Mouse (Mus musculus): Measurements from ENCODE around the gene Uggt1.

- no peak for TF ChIP-seq CTCF (IDR thresholded peaks at IDR 0.05; ENCODE audit: low read depth)
- TF ChIP-seq EP300 (IDR thresholded peaks at IDR 0.05; ENCODE audit: low read depth) = no peak
These were observed 81.8 kb downstream of the Uggt1 start for GRCm38 (mm10) chr1:36162687-36163086.
